Mouse (Mus musculus): ENCODE measurements around the gene Nr6a1. TPM values are rescaled to one million over a fixed set of nuclear protein-coding genes. Genes with fewer than 3 reads are reported as not detected.

Nr6a1 gene
- total RNA-seq, 4 experiments from 2014 or later, result 5.9 to 12.7 (median 9.8) TPM

- no peak for DNase-seq (ENCODE audit: low spot score in 2 of 2)
Measured at GRCm38 (mm10) chr2:38785113-38785512, 142.4 kb downstream of the Nr6a1 start.

- DNase-seq (ENCODE audit: low spot score in 2 of 2), result no peak
Measured at GRCm38 (mm10) chr2:38784396-38784795, 143.1 kb downstream of the Nr6a1 start.

- DNase-seq (ENCODE audit: low spot score in 2 of 2), result no peak
Measured at GRCm38 (mm10) chr2:38783364-38783763, 144.1 kb downstream of the Nr6a1 start.

- DNase-seq (ENCODE audit: low spot score in 2 of 2), result no peak
Measured at GRCm38 (mm10) chr2:38782731-38783130, 144.8 kb downstream of the Nr6a1 start.

- no peak for DNase-seq (ENCODE audit: low spot score in 2 of 2)
Measured at GRCm38 (mm10) chr2:38781945-38782720, 145.4 kb downstream of the Nr6a1 start.

GRCm38 (mm10) chr2:38779939-38780338, 147.5 kb downstream of the Nr6a1 start:
- no peak for DNase-seq (ENCODE audit: low spot score in 2 of 2)

GRCm38 (mm10) chr2:38777326-38777725, 150.2 kb downstream of the Nr6a1 start:
- DNase-seq (ENCODE audit: low spot score in 2 of 2), result no peak

GRCm38 (mm10) chr2:38774936-38775335, 152.6 kb downstream of the Nr6a1 start:
- no peak for DNase-seq (ENCODE audit: low spot score in 2 of 2)

- DNase-seq (ENCODE audit: low spot score in 2 of 2), result no peak
Measured at GRCm38 (mm10) chr2:38771478-38771797, 156.1 kb downstream of the Nr6a1 start.

- DNase-seq (ENCODE audit: low spot score in 2 of 2), result peak in 1 of 2 experiments; percentile 12
Measured at GRCm38 (mm10) chr2:38770772-38771477, 156.6 kb downstream of the Nr6a1 start.

- DNase-seq (ENCODE audit: low spot score in 2 of 2), result no peak
Measured at GRCm38 (mm10) chr2:38767177-38767931, 160.1 kb downstream of the Nr6a1 start.

GRCm38 (mm10) chr2:38739847-38740246, 187.6 kb downstream of the Nr6a1 start:
- no peak for DNase-seq (ENCODE audit: low spot score in 2 of 2)

- DNase-seq (ENCODE audit: low spot score in 2 of 2), result peak; percentile 45 to 47
Measured at GRCm38 (mm10) chr2:38739410-38739809, 188.1 kb downstream of the Nr6a1 start.

GRCm38 (mm10) chr2:38738601-38739301, 188.7 kb downstream of the Nr6a1 start:
- DNase-seq (ENCODE audit: low spot score in 2 of 2), result no peak

- DNase-seq (ENCODE audit: low spot score in 2 of 2), result no peak
Measured at GRCm38 (mm10) chr2:38735740-38736139, 191.7 kb downstream of the Nr6a1 start.

- DNase-seq (ENCODE audit: low spot score in 2 of 2), result no peak
Measured at GRCm38 (mm10) chr2:38734721-38735120, 192.8 kb downstream of the Nr6a1 start.

GRCm38 (mm10) chr2:38730331-38730827, 197.1 kb downstream of the Nr6a1 start:
- DNase-seq (ENCODE audit: low spot score in 2 of 2), result no peak

- DNase-seq (ENCODE audit: low spot score in 2 of 2), result no peak
Measured at GRCm38 (mm10) chr2:38725427-38725826, 202.1 kb downstream of the Nr6a1 start.

- no peak for DNase-seq (ENCODE audit: low spot score in 2 of 2)
Measured at GRCm38 (mm10) chr2:38723378-38723777, 204.1 kb downstream of the Nr6a1 start.

GRCm38 (mm10) chr2:38722076-38722475, 205.4 kb downstream of the Nr6a1 start:
- DNase-seq (ENCODE audit: low spot score in 2 of 2), result no peak

- DNase-seq (ENCODE audit: low spot score in 2 of 2), result no peak
Measured at GRCm38 (mm10) chr2:38720661-38721060, 206.8 kb downstream of the Nr6a1 start.

Data from left cerebral cortex, adult 8-10 months (tissue).